Mouse (Mus musculus) neural tube, embryonic 15.5 days (tissue): ENCODE results near the gene Rc3h2. TPM values are rescaled to one million over a fixed set of nuclear protein-coding genes. Genes with fewer than 3 reads are reported as not detected.

Experiments
- ATAC-seq: fragments of 200-750 bp; cut with Nextera tagmentation; 2 replicates; pipeline ENCODE4 v1.8.0; 2017; ENCODE audit warnings: mild to moderate bottlenecking, moderate TSS enrichment, moderate library complexity; ENCODE audit not compliant: low FRiP score
- H3K27ac ChIP-seq: fragments of 300-500 bp; sonication (generic); replicated peaks from 2 replicates; pipeline ENCODE4 v1.5.1; 2015; ENCODE audit warnings: mild to moderate bottlenecking, inconsistent platforms
- H3K27me3 ChIP-seq: fragments of 300-500 bp; sonication (generic); replicated peaks from 2 replicates; pipeline ENCODE4 v1.6.1; 2015; ENCODE audit warnings: inconsistent platforms
- H3K36me3 ChIP-seq: fragments of 300-500 bp; sonication (generic); 2 replicates; pipeline ENCODE4 v1.6.1; 2015; ENCODE audit warnings: inconsistent platforms
- H3K4me1 ChIP-seq: fragments of 300-500 bp; sonication (generic); 2 replicates; pipeline ENCODE4 v1.6.1; 2015; ENCODE audit warnings: inconsistent platforms
- H3K4me2 ChIP-seq: fragments of 300-500 bp; sonication (generic); 2 replicates; pipeline ENCODE4 v1.6.1; 2015; ENCODE audit warnings: inconsistent platforms, mild to moderate bottlenecking, moderate library complexity
- H3K4me3 ChIP-seq: fragments of 300-500 bp; sonication (generic); replicated peaks from 2 replicates; pipeline ENCODE4 v1.5.1; 2015; ENCODE audit warnings: mild to moderate bottlenecking, inconsistent platforms
- H3K9ac ChIP-seq: fragments of 300-500 bp; sonication (generic); replicated peaks from 2 replicates; pipeline ENCODE4 v1.6.1; 2015; ENCODE audit warnings: mild to moderate bottlenecking, inconsistent platforms
- H3K9me3 ChIP-seq: fragments of 300-500 bp; sonication (generic); replicated peaks from 2 replicates; pipeline ENCODE4 v1.6.1; 2016; ENCODE audit warnings: inconsistent platforms
- WGBS: fragments of 180-500 bp; shearing (Covaris S2); methylation state at CpG from one replicate; pipeline ENCODE4 v1.1.7; 2015; ENCODE audit warnings: mixed read lengths; 5-methylcytosine and 5-hydroxymethylcytosine counted together
- polyA plus RNA-seq: library from polyadenylated mRNA; unstranded; fragments of >200 nt; fragmentation: Nextera tagmentation; extraction: Ambion mirVana; gene quantifications from 2 replicates; pipeline ENCODE4 v1.2.1, GENCODE M21; 2015

The Rc3h2 gene
- polyA plus RNA-seq = 18.1 and 19.0 TPM in 2 replicates

DNA sequence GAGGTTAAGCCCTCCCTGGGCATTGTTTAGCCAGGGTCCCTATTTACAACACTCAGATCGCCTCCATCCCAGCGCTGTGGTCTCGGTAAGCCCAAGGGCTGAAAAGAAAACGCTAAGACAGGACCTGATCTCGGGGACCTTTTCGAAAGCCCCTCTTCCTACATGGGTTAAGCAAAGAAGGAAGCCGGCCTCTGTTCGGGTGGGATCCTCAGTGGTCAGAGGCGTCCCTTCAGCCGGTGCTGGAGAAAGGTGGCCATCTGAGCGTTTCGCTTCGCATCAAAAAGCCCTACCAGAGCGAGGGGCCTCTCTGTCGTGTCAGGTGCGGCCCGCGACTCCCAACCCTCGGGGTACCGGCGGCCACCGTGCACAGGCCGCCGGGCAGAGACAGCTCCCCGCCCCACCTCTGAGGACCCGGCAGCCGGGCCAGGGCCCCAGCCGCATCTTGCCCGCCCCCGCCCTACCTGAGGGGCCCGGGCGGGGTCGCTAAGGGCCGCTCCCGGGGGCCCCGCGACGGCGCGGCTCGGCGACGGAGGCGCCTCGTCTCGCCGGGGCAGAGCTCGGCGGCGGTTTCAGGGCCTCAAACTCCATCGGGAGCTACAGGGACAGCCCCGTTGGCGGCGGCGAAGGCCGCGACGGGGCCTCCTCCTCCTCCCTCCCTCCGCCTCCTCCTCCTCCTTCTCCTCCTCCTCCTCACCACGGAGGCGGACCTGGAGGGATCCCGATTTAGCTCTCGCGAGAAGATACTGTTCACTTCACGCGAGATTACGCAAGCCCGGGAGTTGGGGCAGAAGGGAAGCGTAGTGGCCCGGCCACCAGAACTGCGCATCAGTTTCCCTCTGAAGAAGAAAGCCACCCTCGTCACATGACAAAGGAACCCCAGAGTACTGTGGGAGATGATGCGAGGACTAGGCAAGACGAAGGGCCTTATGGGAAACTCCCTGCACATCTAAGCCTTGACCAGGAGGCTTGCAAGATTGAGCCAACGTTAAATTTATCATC, at the start of gene Rc3h2:
Gene Rc3h2 (minus strand): TSS at position 598 of the 999 bp plus-strand sequence.
- ATAC-seq = peak; percentile 99
- Histone ChIP-seq H3K36me3 (0 out of 2 replicates have a peak, but pooled peaks cover under 1% of the 10 kb centered on the region), H3K4me3 (peak within 1 kb of the TSS; percentile 98), H3K9ac (peak within 1 kb of the TSS; percentile 100), H3K27ac (peak within 1 kb of the TSS; percentile 98), H3K4me2 (peak within 1 kb of the TSS; percentile 74), H3K9me3 (no peaks in the 10 kb centered on the region), H3K27me3 (no peaks in the 10 kb centered on the region), H3K4me1 (peaks cover 17% of the 10 kb centered on the region)
- WGBS = under 1% methylated on average over 70 of the region's 75 CpGs

- 98% methylated on average over 4 of the region's 4 CpGs for WGBS
- H3K4me1 ChIP-seq = no peaks in the 10 kb centered on the region
Observed at GRCm38 (mm10) chr2:37466266-37466665, 43.6 kb upstream of the Rc3h2 start.

DNA sequence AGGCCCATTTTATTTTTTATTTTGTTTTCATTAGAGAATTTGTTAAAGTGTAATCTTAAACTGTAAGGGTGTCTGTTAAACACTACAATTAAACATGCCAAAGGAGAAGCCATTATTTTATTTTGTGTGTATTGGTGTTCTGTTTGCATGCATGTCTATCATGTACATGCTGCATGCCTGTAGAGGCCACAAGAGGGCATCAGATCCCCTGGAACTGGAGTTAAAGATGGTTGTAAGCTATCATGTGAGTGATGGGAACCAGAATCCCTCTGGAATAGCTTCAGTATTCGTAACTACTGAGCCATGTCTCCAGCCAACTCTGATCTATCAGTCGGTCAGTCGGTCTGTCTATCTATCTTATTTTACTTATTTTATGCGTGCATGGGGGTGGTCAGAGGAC, 38.0 kb upstream of the Rc3h2 start:
- Histone ChIP-seq H3K9me3 (no peaks in the 10 kb centered on the region), H3K27ac (no peak overlapping the region), H3K9ac (no peak overlapping the region), H3K36me3 (no peaks in the 10 kb centered on the region), H3K4me1 (no peaks in the 10 kb centered on the region), H3K27me3 (no peaks in the 10 kb centered on the region), H3K4me3 (no peak overlapping the region), H3K4me2 (no peak overlapping the region)
- ATAC-seq = no peak
- whole genome bisulfite sequencing = 93% methylated on average over 4 of the region's 4 CpGs

More at GRCm38 (mm10) chr2:37466266-37466665, 43.6 kb upstream of the Rc3h2 start:
- ATAC-seq = no peak
- H3K27me3 ChIP-seq = no peaks in the 10 kb centered on the region
- no peak overlapping the region for H3K4me3 ChIP-seq
- no peaks in the 10 kb centered on the region for H3K9me3 ChIP-seq
- no peak overlapping the region for H3K27ac ChIP-seq
- H3K9ac ChIP-seq = no peak overlapping the region
- H3K4me2 ChIP-seq = no peak overlapping the region
- peaks cover 12% of the 10 kb centered on the region for H3K36me3 ChIP-seq

DNA sequence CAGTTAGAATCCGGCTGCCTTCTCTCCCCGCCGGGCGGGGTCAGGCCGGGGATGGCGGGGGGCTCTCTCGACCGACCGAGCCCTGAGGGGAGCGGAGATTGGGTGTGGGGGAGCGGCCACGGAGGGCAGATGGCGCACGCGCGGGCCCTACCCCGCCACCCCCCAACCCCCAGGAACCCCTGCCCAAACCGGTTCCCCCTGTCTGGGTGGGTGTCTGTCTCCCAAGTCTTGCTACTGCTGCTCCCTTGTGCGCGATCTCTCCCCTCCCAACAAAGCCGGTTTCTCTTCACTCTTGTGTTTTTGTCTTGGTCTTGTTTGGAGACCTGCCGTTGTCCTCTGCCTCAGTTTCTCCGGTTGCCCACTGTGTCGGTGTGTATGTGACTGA, 29.7 kb upstream of the Rc3h2 start:
- Histone ChIP-seq H3K4me1 (peaks cover 24% of the 10 kb centered on the region), H3K27ac (peak overlapping the region; percentile 94), H3K27me3 (no peaks in the 10 kb centered on the region), H3K4me2 (peak overlapping the region; percentile 82), H3K36me3 (no peaks in the 10 kb centered on the region), H3K9me3 (no peaks in the 10 kb centered on the region), H3K4me3 (peak overlapping the region; percentile 90), H3K9ac (peak overlapping the region; percentile 96)
- under 1% methylated on average over 21 of the region's 24 CpGs for WGBS
- peak; percentile 87 for ATAC-seq

DNA sequence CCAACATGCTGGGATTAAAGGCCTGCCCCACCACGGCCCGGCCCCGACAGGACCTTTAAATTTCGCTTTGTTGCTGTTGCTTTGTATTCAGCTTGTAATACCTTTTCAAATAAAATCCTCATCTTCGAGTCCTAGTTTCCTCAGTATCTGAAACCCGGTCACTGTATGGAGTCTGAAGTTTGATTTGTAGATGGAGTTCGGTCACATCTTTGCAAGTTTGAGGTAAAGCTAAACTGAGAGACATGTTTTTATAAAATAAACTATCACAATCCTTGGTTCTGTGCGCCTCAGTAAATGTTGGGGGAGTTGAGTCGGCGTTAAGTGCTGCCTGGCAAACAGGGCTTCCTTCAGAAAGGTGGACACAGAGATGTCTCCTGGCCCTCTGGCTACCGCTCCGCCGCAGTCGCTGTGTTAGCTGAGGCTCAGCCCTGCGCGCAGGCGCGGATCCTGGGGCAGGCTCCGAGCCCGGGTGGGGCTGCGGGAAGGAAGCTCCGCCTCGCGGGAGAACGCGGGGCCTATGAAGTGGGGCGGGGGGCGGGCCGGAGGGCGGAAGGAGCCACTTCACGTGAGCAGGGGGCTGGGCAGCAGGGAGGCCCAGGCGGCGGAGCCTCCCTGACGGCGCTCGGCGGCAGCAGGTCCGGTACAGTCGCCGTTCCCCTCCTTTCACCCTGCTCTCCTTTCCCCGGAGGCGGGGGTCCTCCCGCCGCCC, 29.1 kb upstream of the Rc3h2 start:
- WGBS = 8% methylated on average over 41 of the region's 44 CpGs
- Histone ChIP-seq H3K4me2 (peak overlapping the region; percentile 82), H3K36me3 (no peaks in the 10 kb centered on the region), H3K9ac (peak overlapping the region; percentile 96), H3K4me1 (peaks cover 24% of the 10 kb centered on the region), H3K4me3 (peak overlapping the region; percentile 90), H3K27ac (peak overlapping the region; percentile 94), H3K27me3 (no peaks in the 10 kb centered on the region), H3K9me3 (no peaks in the 10 kb centered on the region)
- peak; percentile 96 for ATAC-seq

- Histone ChIP-seq H3K4me2 (peak within 1 kb of the TSS; percentile 63), H3K4me3 (peak within 1 kb of the TSS; percentile 95), H3K36me3 (no peaks in the 10 kb centered on the region), H3K9ac (peak within 1 kb of the TSS; percentile 92), H3K9me3 (no peaks in the 10 kb centered on the region), H3K27me3 (no peaks in the 10 kb centered on the region), H3K27ac (peak within 1 kb of the TSS; percentile 89), H3K4me1 (peaks cover 29% of the 10 kb centered on the region)
- WGBS = 0% methylated on average over 51 of the region's 51 CpGs
- ATAC-seq = peak; percentile 98
Observed at GRCm38 (mm10) chr2:37442611-37443591, 20.2 kb upstream of the Rc3h2 start, which contains the start of the genes Zbtb26, Zbtb6 and Rabgap1. Gene Zbtb26, minus strand, starts transcription at chr2:37443135. Gene Zbtb6, minus strand, starts transcription at chr2:37443171. Gene Rabgap1, plus strand, starts transcription at chr2:37443279.

GRCm38 (mm10) chr2:37431609-37432008, 8.9 kb upstream of the Rc3h2 start:
- H3K4me2 ChIP-seq = peak overlapping the region; percentile 80
- H3K27ac ChIP-seq = peak overlapping the region; percentile 95
- peaks cover 21% of the 10 kb centered on the region; the same call in 1 of the 2 replicates for H3K36me3 ChIP-seq
- 15% methylated on average over 7 of the region's 7 CpGs for WGBS
- ATAC-seq = peak; percentile 35
- no peaks in the 10 kb centered on the region for H3K9me3 ChIP-seq
- H3K4me1 ChIP-seq = peaks cover 16% of the 10 kb centered on the region
- no peaks in the 10 kb centered on the region for H3K27me3 ChIP-seq
- peak overlapping the region; percentile 87 for H3K4me3 ChIP-seq
- peak overlapping the region; percentile 86 for H3K9ac ChIP-seq

- Histone ChIP-seq H3K9me3 (no peaks in the 10 kb centered on the region), H3K4me2 (peak overlapping the region; percentile 80), H3K9ac (peak overlapping the region; percentile 86), H3K27me3 (no peaks in the 10 kb centered on the region), H3K36me3 (peaks cover 14% of the 10 kb centered on the region; the same call in 1 of the 2 replicates), H3K27ac (peak overlapping the region; percentile 95), H3K4me3 (peak overlapping the region; percentile 87), H3K4me1 (peaks cover 16% of the 10 kb centered on the region)
- under 1% methylated on average over 38 of the region's 38 CpGs for WGBS
- peak; percentile 95 for ATAC-seq
Observed at GRCm38 (mm10) chr2:37430593-37431464, 8.1 kb upstream of the Rc3h2 start.

GRCm38 (mm10) chr2:37423671-37424070, 968 bp upstream of the Rc3h2 start:
- ATAC-seq = no peak
- peaks cover 17% of the 10 kb centered on the region for H3K4me1 ChIP-seq
- H3K4me2 ChIP-seq = peak overlapping the region; percentile 11; the same call in 1 of the 2 replicates

GRCm38 (mm10) chr2:37421903-37422302, 800 bp downstream of the Rc3h2 start:
- no peak for ATAC-seq
- peak overlapping the region; percentile 98 for H3K27ac ChIP-seq
- peak overlapping the region; percentile 100 for H3K9ac ChIP-seq
- H3K36me3 ChIP-seq = no peaks in the 10 kb centered on the region
- H3K4me2 ChIP-seq = peak overlapping the region; percentile 74
- H3K4me1 ChIP-seq = peaks cover 17% of the 10 kb centered on the region
- no peaks in the 10 kb centered on the region for H3K27me3 ChIP-seq
- H3K4me3 ChIP-seq = peak overlapping the region; percentile 98
- 10% methylated on average over 3 of the region's 3 CpGs for WGBS
- H3K9me3 ChIP-seq = no peaks in the 10 kb centered on the region

More at GRCm38 (mm10) chr2:37423671-37424070, 968 bp upstream of the Rc3h2 start:
- Histone ChIP-seq H3K9ac (no peak overlapping the region), H3K9me3 (no peaks in the 10 kb centered on the region), H3K27ac (no peak overlapping the region), H3K36me3 (peaks cover 7% of the 10 kb centered on the region; the same call in 1 of the 2 replicates), H3K27me3 (no peaks in the 10 kb centered on the region), H3K4me3 (no peak overlapping the region)
- 47% methylated on average over 3 of the region's 3 CpGs for WGBS
